Mouse (Mus musculus) liver, embryonic 14.5 days (tissue): ENCODE data around the gene Nav1. TPM values are rescaled to one million over a fixed set of nuclear protein-coding genes. Genes with fewer than 3 reads are reported as not detected.

Experiments
- ATAC-seq: fragments of 200-750 bp; cut with Nextera tagmentation; 2 replicates; pipeline ENCODE4 v1.8.0; 2017; ENCODE audit warnings: moderate number of reproducible peaks, mild to moderate bottlenecking, moderate library complexity; ENCODE audit not compliant: insufficient read depth
- DNase-seq, 3 experiments: peaks; one replicate each; pipeline ENCODE4 v3.0.0-alpha.2; 2012 to 2013; ENCODE audit warnings: low read depth in 3 of 3, low spot score in 3 of 3
- H3K27ac ChIP-seq: fragments of 300-500 bp; sonication (generic); 2 replicates; pipeline ENCODE4 v1.5.1; 2014; ENCODE audit warnings: moderate library complexity, mild to moderate bottlenecking, control low read depth, inconsistent platforms
- H3K27me3 ChIP-seq: fragments of 300-500 bp; sonication (generic); 2 replicates; pipeline ENCODE4 v1.6.1; 2014; ENCODE audit warnings: mild to moderate bottlenecking, low read length, moderate library complexity; ENCODE audit not compliant: control insufficient read depth, insufficient read depth
- H3K36me3 ChIP-seq: fragments of 300-500 bp; sonication (generic); replicated peaks from 2 replicates; pipeline ENCODE4 v1.6.1; 2014; ENCODE audit warnings: low read depth; ENCODE audit not compliant: control insufficient read depth, insufficient read depth
- H3K4me1 ChIP-seq, 2 experiments: fragments of 200-500 bp in 1 of 2; fragments of 300-500 bp in 1 of 2; sonication (generic) in 1 of 2; replicated peaks; 2 replicates each; pipeline ENCODE4 v1.6.1; 2012 to 2014; ENCODE audit warnings: antibody characterized with exemption in 1 of 2, inconsistent platforms in 1 of 2, low read length in 1 of 2; ENCODE audit not compliant: control insufficient read depth in 2 of 2, insufficient read depth in 2 of 2
- H3K4me2 ChIP-seq: fragments of 300-500 bp; sonication (generic); 2 replicates; pipeline ENCODE4 v1.6.1; 2014; ENCODE audit warnings: low read depth, mild to moderate bottlenecking, control low read depth, moderate library complexity
- H3K4me3 ChIP-seq, 2 experiments: fragments of 200-500 bp in 1 of 2; fragments of 300-500 bp in 1 of 2; sonication (generic) in 1 of 2; 2 replicates each; pipeline ENCODE4 v1.5.1; 2012 to 2014; ENCODE audit warnings: low read depth in 2 of 2, low read length in 2 of 2, mild to moderate bottlenecking in 2 of 2, control low read depth in 1 of 2, inconsistent platforms in 1 of 2, moderate library complexity in 1 of 2; ENCODE audit not compliant: insufficient read depth in 1 of 2
- H3K9ac ChIP-seq: fragments of 300-500 bp; sonication (generic); replicated peaks from 2 replicates; pipeline ENCODE4 v1.6.1; 2014; ENCODE audit warnings: mild to moderate bottlenecking, control low read depth, moderate library complexity
- H3K9me3 ChIP-seq: fragments of 300-500 bp; sonication (generic); 2 replicates; pipeline ENCODE4 v1.6.1; 2016; ENCODE audit warnings: low read length, mixed read lengths; ENCODE audit not compliant: control insufficient read depth
- CTCF ChIP-seq: IDR thresholded peaks from 2 replicates; pipeline ENCODE4 v1.5.1; 2016; ENCODE audit warnings: antibody characterized with exemption, low read depth, control low read depth
- EP300 ChIP-seq: IDR thresholded peaks from 2 replicates; pipeline ENCODE4 v1.6.1; 2016; ENCODE audit warnings: antibody characterized with exemption, low read depth
- WGBS: fragments of 180-500 bp; shearing (Covaris S2); extraction: QIAGEN DNeasy Blood & Tissue Kit; methylation state at CpG from one replicate; pipeline ENCODE4 v1.1.7; 2014; ENCODE audit not compliant: insufficient replicate concordance; 5-methylcytosine and 5-hydroxymethylcytosine counted together
- polyA plus RNA-seq, 2 experiments: library from polyadenylated mRNA; depleted of rRNA in 1 of 2; stranded (reverse) in 1 of 2; unstranded in 1 of 2; fragments of >200 nt; fragmentation: Nextera tagmentation in 1 of 2; extraction: Ambion mirVana in 1 of 2; gene quantifications; 2 replicates each; pipeline versions ENCODE4 v1.2.1 to v1.2.3; 2012 to 2014

Nav1 gene
- polyA plus RNA-seq, 2 experiments = 1.0 to 1.5 TPM

- no peak for DNase-seq
- Histone ChIP-seq H3K4me2 (no peak overlapping the region), H3K4me1 (peaks cover 0 to 30% of the 10 kb centered on the region in 2 experiments; a peak in 2 of 4 replicates), H3K27ac (no peak overlapping the region), H3K9me3 (no peaks in the 10 kb centered on the region), H3K4me3 (no peak overlapping the region), H3K36me3 (no peaks in the 10 kb centered on the region), H3K9ac (no peak overlapping the region), H3K27me3 (peaks cover 14% of the 10 kb centered on the region)
- no peak for ATAC-seq
- WGBS = 62% methylated on average over 4 of the region's 4 CpGs
- TF ChIP-seq EP300 = no peak
- no peak for TF ChIP-seq CTCF
Observed at GRCm38 (mm10) chr1:135514046-135514445, 93.0 kb downstream of the Nav1 start.

GRCm38 (mm10) chr1:135513464-135513863, 93.6 kb downstream of the Nav1 start:
- WGBS = 44% methylated on average over 5 of the region's 5 CpGs
- ATAC-seq = no peak

GRCm38 (mm10) chr1:135510346-135510977, 96.6 kb downstream of the Nav1 start:
- peak overlapping the region; percentile 34 to 48 for H3K4me3 ChIP-seq
- TF ChIP-seq EP300 (no peak), CTCF (no peak)
- peak overlapping the region; percentile 51 for H3K4me2 ChIP-seq
- WGBS = 5% methylated on average over 30 of the region's 30 CpGs
- DNase-seq (peak in 2 of 3 experiments; percentile 9 to 17), ATAC-seq (no peak)
- H3K36me3 ChIP-seq = no peaks in the 10 kb centered on the region
- no peak overlapping the region for H3K9ac ChIP-seq
- no peaks in the 10 kb centered on the region for H3K9me3 ChIP-seq
- H3K27ac ChIP-seq = no peak overlapping the region
- peaks cover 0 to 14% of the 10 kb centered on the region in 2 experiments; a peak in 2 of 4 replicates for H3K4me1 ChIP-seq
- H3K27me3 ChIP-seq = peaks cover 14% of the 10 kb centered on the region

More at GRCm38 (mm10) chr1:135513464-135513863, 93.6 kb downstream of the Nav1 start:
- no peak overlapping the region for H3K4me3 ChIP-seq
- no peaks in the 10 kb centered on the region for H3K9me3 ChIP-seq
- TF ChIP-seq EP300 (no peak), CTCF (no peak)
- no peak overlapping the region for H3K9ac ChIP-seq
- no peak overlapping the region for H3K27ac ChIP-seq
- H3K27me3 ChIP-seq = peaks cover 14% of the 10 kb centered on the region
- no peaks in the 10 kb centered on the region for H3K36me3 ChIP-seq
- peaks cover 0 to 30% of the 10 kb centered on the region in 2 experiments; a peak in 2 of 4 replicates for H3K4me1 ChIP-seq
- DNase-seq = no peak
- no peak overlapping the region for H3K4me2 ChIP-seq

GRCm38 (mm10) chr1:135509145-135510084, 97.7 kb downstream of the Nav1 start:
- Histone ChIP-seq H3K4me2 (peak overlapping the region; percentile 51), H3K4me1 (peaks cover 0 to 13% of the 10 kb centered on the region in 2 experiments; a peak in 1 of 4 replicates), H3K36me3 (no peaks in the 10 kb centered on the region), H3K9me3 (no peaks in the 10 kb centered on the region), H3K27ac (no peak overlapping the region), H3K4me3 (peak overlapping the region; percentile 34 to 48), H3K9ac (no peak overlapping the region), H3K27me3 (peaks cover 14% of the 10 kb centered on the region)
- WGBS = 13% methylated on average over 16 of the region's 16 CpGs
- DNase-seq = no peak
- no peak for TF ChIP-seq EP300
- no peak for TF ChIP-seq CTCF
- ATAC-seq = no peak

GRCm38 (mm10) chr1:135508349-135508634, 98.8 kb downstream of the Nav1 start:
- TF ChIP-seq CTCF (no peak), EP300 (no peak)
- H3K4me2 ChIP-seq = no peak overlapping the region
- H3K9ac ChIP-seq = no peak overlapping the region
- H3K4me1 ChIP-seq = peaks cover 0 to 10% of the 10 kb centered on the region in 2 experiments; a peak in 1 of 4 replicates
- ATAC-seq = no peak
- H3K9me3 ChIP-seq = no peaks in the 10 kb centered on the region
- DNase-seq = no peak
- H3K27me3 ChIP-seq = peaks cover 14% of the 10 kb centered on the region
- 43% methylated on average over 3 of the region's 3 CpGs for WGBS
- no peaks in the 10 kb centered on the region for H3K36me3 ChIP-seq
- no peak overlapping the region for H3K4me3 ChIP-seq
- no peak overlapping the region for H3K27ac ChIP-seq
